Mouse (Mus musculus): ENCODE data around the gene Adam12. TPM values are rescaled to one million over a fixed set of nuclear protein-coding genes. Genes with fewer than 3 reads are reported as not detected.

The Adam12 gene
- polyA plus RNA-seq, 1 experiment from 2014 or later = 4.8 TPM

DNA sequence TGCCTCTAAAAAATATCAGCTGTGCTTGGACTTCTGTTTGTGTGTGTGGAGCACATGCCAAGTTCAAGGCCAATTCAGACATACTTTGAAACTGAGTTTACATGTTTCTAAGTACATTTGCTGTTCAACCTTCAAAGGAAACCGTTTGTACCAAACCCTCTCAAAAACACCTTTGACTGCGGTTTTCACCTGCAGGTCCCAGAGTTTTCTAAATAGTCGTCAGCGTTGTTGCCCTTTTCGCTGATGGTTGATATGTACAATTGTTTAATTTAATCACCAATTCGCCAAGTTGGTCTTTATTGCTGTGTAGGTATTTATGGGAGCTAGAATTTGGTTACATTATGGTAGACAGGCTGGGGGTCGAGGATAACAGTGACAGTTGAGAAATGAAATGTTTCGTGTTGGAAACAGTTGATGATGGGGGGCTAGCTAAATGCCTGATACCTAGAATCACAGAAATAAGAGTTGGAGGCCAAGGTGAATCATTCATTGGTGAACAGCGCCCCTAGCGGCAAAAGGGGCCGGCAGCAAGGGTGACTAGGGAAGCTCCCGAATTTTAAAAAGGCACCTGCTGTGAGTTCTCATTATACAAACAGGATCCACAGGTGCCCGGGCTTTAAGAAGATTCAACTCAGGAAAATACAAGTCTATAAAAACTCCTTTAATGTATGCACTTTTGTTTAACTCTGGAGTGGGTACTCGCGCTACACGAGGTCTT, 8.3 kb downstream of the Adam12 start:
- 28% methylated on average over 16 of the region's 16 CpGs for WGBS
- Histone ChIP-seq H3K4me3 (peak overlapping the region; percentile 67), H3K27me3 (peaks cover 30% of the 10 kb centered on the region), H3K36me3 (no peaks in the 10 kb centered on the region), H3K4me1 (peaks cover 20% of the 10 kb centered on the region), H3K27ac (no peak overlapping the region), H3K9ac (no peak overlapping the region), H3K4me2 (replicated peaks) (peak overlapping the region; percentile 99), H3K9me3 (no peaks in the 10 kb centered on the region)
- no peak for ATAC-seq (ENCODE audit: insufficient number of reproducible peaks, insufficient read depth, low FRiP score, low TSS enrichment)

DNA sequence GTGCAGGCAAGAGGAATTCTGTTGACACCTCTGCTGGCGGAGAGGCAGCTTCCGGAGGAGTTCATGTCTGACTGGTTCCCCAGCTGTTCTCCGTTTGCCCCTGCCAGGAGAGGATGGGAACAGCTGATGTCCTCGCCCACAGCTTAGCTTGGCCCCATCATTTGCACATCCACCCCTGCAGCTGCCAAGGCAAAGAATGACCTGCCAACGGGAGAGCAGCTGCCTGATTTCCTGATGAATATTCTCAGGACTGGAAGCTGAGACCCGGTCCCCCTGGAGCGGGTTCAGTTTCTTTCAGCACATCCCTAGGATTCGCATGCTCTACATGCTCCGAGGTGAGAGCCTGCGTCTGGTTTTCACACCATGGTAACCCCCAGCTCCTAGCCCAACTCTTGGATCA, 24.0 kb downstream of the Adam12 start:
- Histone ChIP-seq H3K9ac (no peak overlapping the region), H3K27me3 (no peaks in the 10 kb centered on the region), H3K27ac (no peak overlapping the region), H3K4me3 (no peak overlapping the region), H3K9me3 (no peaks in the 10 kb centered on the region), H3K4me1 (no peaks in the 10 kb centered on the region), H3K36me3 (no peaks in the 10 kb centered on the region), H3K4me2 (replicated peaks) (no peak overlapping the region)
- ATAC-seq (ENCODE audit: insufficient number of reproducible peaks, insufficient read depth, low FRiP score, low TSS enrichment) = no peak; the same call in 1 of the 2 replicates
- 63% methylated on average over 10 of the region's 10 CpGs for WGBS

DNA sequence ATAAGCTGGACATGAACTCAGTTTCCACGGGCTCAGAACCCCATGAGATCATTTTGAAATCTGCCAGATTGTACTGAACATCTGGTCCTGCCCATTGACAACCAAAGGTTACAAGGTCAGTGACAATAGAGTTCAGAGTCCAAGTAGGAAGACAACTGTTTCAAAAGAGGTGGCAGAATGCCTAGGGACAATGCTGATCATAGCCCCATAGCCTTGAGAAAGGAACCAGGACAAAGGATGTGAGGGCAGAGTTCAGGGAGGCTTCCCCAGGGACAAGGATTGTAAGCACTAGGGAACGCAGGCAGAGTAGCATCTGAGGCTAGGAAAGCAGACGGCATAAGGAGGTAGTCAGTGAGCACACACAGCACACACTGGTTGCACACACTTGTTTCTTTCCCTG, 38.9 kb downstream of the Adam12 start:
- Histone ChIP-seq H3K4me2 (replicated peaks) (no peak overlapping the region), H3K27me3 (no peaks in the 10 kb centered on the region), H3K27ac (no peak overlapping the region), H3K9ac (no peak overlapping the region), H3K36me3 (no peaks in the 10 kb centered on the region), H3K4me1 (no peaks in the 10 kb centered on the region), H3K9me3 (no peaks in the 10 kb centered on the region), H3K4me3 (no peak overlapping the region)
- no peak for ATAC-seq (ENCODE audit: insufficient number of reproducible peaks, insufficient read depth, low FRiP score, low TSS enrichment)
- WGBS = 64% methylated on average over 3 of the region's 3 CpGs

DNA sequence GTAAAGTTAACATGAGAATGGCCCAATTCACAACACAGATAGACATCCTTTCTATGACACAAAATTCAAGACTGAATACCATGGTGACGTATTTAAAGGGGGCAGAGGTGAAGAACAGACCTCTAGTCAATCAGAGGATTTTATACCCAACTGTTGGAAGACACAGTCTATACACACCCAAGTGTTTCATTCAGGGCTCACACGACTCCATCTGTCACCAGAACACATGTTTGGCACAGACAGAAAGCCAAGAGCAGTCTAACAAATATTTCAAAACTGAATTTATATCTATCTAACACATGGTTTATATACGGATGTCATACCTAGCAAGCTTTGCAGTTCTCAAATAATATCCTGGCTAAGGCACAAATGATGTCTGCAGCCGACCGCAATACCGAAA, 41.8 kb downstream of the Adam12 start:
- no peaks in the 10 kb centered on the region for H3K4me1 ChIP-seq
- no peak for ATAC-seq (ENCODE audit: insufficient number of reproducible peaks, insufficient read depth, low FRiP score, low TSS enrichment)
- no peak overlapping the region for H3K4me3 ChIP-seq
- no peak overlapping the region for H3K9ac ChIP-seq
- H3K4me2 ChIP-seq (replicated peaks) = no peak overlapping the region
- WGBS = 83% methylated on average over 6 of the region's 6 CpGs
- H3K9me3 ChIP-seq = 0 out of 2 replicates have a peak, but pooled peaks cover under 1% of the 10 kb centered on the region
- no peak overlapping the region for H3K27ac ChIP-seq
- no peaks in the 10 kb centered on the region for H3K27me3 ChIP-seq
- H3K36me3 ChIP-seq = no peaks in the 10 kb centered on the region

DNA sequence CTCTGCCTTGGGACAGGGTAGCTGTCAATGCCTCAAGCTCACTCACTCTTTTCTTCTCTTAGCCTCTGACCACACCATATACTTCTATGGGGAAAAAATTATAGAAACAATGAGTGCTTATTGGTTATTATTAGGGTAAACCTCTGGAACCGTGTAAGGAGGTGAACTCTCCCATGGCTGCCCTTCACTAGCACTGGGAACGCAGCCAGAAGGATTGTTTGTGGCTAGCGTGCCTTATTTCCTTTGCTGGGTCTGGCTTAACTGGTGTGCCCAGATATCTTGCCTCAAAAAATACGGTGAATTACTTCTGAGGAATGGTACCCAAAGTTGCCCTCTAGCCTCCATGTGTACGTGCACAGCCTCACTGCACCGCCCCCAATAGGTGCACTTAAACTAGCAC, 43.4 kb downstream of the Adam12 start:
- Histone ChIP-seq H3K4me2 (replicated peaks) (no peak overlapping the region), H3K27ac (no peak overlapping the region), H3K9me3 (0 out of 2 replicates have a peak, but pooled peaks cover 4% of the 10 kb centered on the region), H3K9ac (no peak overlapping the region), H3K36me3 (no peaks in the 10 kb centered on the region), H3K4me1 (no peaks in the 10 kb centered on the region), H3K4me3 (no peak overlapping the region), H3K27me3 (no peaks in the 10 kb centered on the region)
- ATAC-seq (ENCODE audit: insufficient number of reproducible peaks, insufficient read depth, low FRiP score, low TSS enrichment) = no peak
- WGBS = 85% methylated on average over 6 of the region's 6 CpGs

DNA sequence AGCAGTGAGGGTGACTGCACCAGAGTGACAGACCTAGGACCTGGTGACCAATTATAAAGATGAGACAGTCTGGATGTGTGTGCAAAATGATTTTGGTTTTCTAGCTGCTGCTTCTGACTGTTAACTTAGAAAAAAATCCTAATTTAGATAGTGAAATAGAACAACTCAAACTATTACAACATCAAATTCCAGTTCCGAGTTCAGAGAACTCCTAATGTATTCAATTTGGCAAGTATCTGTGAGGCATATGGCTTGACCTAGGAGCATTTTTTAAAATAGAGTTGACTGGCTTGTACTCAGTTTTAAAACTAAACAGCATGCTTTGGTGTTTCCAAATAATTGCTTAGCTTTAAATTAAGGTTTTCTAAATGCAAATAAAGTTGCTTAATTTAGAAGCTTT, 44.0 kb downstream of the Adam12 start:
- WGBS = 85% methylated on average over 1 of the region's 1 CpGs
- H3K4me2 ChIP-seq (replicated peaks) = no peak overlapping the region
- no peak overlapping the region for H3K27ac ChIP-seq
- H3K27me3 ChIP-seq = no peaks in the 10 kb centered on the region
- 0 out of 2 replicates have a peak, but pooled peaks cover 4% of the 10 kb centered on the region for H3K9me3 ChIP-seq
- H3K4me1 ChIP-seq = no peaks in the 10 kb centered on the region
- H3K36me3 ChIP-seq = no peaks in the 10 kb centered on the region
- no peak for ATAC-seq (ENCODE audit: insufficient number of reproducible peaks, insufficient read depth, low FRiP score, low TSS enrichment)
- no peak overlapping the region for H3K9ac ChIP-seq
- no peak overlapping the region for H3K4me3 ChIP-seq

DNA sequence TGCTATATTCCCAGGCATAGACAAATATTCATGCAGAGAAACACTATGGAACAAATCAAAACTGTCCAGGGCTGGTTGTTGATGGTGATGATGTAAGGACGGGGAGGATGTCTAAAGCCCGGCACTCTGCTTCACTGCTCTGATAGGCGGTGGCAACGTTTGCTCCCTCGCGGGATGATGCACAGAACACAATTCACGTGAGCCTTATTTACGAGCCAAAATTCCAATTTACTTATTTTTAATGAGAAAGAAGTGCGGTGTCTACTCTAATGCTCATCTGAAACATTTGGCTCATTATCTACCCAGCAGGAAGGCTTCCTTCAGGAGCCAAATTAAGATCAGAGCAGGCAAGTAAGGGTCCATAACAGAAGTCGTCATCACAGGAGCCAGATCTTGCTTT, 45.4 kb downstream of the Adam12 start:
- H3K4me1 ChIP-seq = no peaks in the 10 kb centered on the region
- H3K27ac ChIP-seq = no peak overlapping the region
- no peak for ATAC-seq (ENCODE audit: insufficient number of reproducible peaks, insufficient read depth, low FRiP score, low TSS enrichment)
- no peaks in the 10 kb centered on the region for H3K27me3 ChIP-seq
- no peak overlapping the region for H3K4me2 ChIP-seq (replicated peaks)
- no peaks in the 10 kb centered on the region for H3K36me3 ChIP-seq
- WGBS = 94% methylated on average over 10 of the region's 10 CpGs
- H3K9ac ChIP-seq = no peak overlapping the region
- 0 out of 2 replicates have a peak, but pooled peaks cover 4% of the 10 kb centered on the region for H3K9me3 ChIP-seq
- no peak overlapping the region for H3K4me3 ChIP-seq

DNA sequence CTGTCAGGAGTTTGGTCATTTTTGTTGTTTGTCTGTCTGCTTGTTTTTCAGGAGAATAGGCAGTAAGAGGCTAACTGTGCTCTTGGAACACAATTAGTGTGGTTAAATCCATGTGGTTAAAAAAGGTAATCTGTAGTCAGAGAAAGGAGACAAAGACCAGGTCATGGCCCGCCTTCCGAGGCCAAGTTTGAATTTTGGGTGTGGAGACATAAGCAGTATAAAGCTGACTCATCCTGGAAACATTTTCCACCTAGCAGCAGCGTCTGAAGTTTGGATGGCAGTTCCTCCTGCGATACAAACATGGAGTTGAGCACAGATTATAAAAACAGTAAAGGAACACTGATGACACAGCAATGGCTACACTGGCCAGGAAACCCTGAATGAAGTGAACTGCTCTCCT, 46.2 kb downstream of the Adam12 start:
- H3K9me3 ChIP-seq = 0 out of 2 replicates have a peak, but pooled peaks cover 4% of the 10 kb centered on the region
- H3K36me3 ChIP-seq = no peaks in the 10 kb centered on the region
- 89% methylated on average over 4 of the region's 4 CpGs for WGBS
- no peak overlapping the region for H3K4me3 ChIP-seq
- no peak overlapping the region for H3K27ac ChIP-seq
- H3K9ac ChIP-seq = no peak overlapping the region
- no peaks in the 10 kb centered on the region for H3K27me3 ChIP-seq
- H3K4me1 ChIP-seq = no peaks in the 10 kb centered on the region
- H3K4me2 ChIP-seq (replicated peaks) = no peak overlapping the region
- ATAC-seq (ENCODE audit: insufficient number of reproducible peaks, insufficient read depth, low FRiP score, low TSS enrichment) = no peak

DNA sequence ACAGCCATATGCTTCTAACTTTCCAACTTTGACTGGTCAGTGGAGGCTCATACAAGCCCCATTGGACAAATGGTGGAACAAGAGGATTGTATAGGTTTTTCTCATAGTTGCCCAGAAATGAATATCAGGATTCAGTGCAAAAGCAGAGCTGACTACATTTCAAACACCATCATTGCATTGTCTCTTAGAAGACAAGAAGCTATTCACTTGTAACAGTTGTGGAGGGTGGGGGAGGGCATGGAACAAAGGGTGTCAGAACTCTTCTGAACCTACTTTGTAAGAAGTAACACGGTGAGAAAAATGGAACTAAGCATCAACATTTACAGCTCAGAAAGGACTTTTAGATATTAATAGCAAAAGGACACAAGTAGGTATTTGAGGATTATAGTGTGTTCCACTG, 50.2 kb downstream of the Adam12 start:
- WGBS = 57% methylated on average over 1 of the region's 1 CpGs
- no peaks in the 10 kb centered on the region for H3K27me3 ChIP-seq
- no peak for ATAC-seq (ENCODE audit: insufficient number of reproducible peaks, insufficient read depth, low FRiP score, low TSS enrichment)

DNA sequence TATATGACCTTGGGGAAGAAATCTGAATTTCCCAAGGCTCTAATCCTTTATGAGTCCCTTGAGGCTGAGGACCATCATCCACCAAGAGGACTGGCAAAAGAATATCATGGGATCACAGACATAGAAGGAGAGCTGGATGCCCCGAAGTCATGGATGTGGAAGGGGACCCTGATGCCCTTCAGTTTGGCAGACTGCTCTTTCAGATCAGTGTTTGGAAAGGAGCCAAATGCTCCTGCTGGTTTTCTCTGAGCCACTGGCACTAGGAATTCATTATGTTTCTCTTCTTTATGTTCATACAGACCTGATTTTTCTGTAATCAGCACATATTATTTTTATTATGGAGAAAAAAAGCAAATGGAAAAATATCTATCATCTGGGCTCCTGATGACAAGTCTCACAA, 50.9 kb downstream of the Adam12 start:
- Histone ChIP-seq H3K27ac (no peak overlapping the region), H3K9ac (no peak overlapping the region), H3K4me1 (no peaks in the 10 kb centered on the region), H3K36me3 (no peaks in the 10 kb centered on the region), H3K9me3 (0 out of 2 replicates have a peak, but pooled peaks cover 4% of the 10 kb centered on the region), H3K4me3 (no peak overlapping the region), H3K27me3 (no peaks in the 10 kb centered on the region), H3K4me2 (replicated peaks) (no peak overlapping the region)
- ATAC-seq (ENCODE audit: insufficient number of reproducible peaks, insufficient read depth, low FRiP score, low TSS enrichment) = no peak
- WGBS = 83% methylated on average over 1 of the region's 1 CpGs

More for the DNA sequence above, 50.2 kb downstream of the Adam12 start:
- H3K4me3 ChIP-seq = no peak overlapping the region
- 0 out of 2 replicates have a peak, but pooled peaks cover 4% of the 10 kb centered on the region for H3K9me3 ChIP-seq
- H3K36me3 ChIP-seq = no peaks in the 10 kb centered on the region
- no peak overlapping the region for H3K4me2 ChIP-seq (replicated peaks)
- no peak overlapping the region for H3K27ac ChIP-seq
- H3K9ac ChIP-seq = no peak overlapping the region
- no peaks in the 10 kb centered on the region for H3K4me1 ChIP-seq

DNA sequence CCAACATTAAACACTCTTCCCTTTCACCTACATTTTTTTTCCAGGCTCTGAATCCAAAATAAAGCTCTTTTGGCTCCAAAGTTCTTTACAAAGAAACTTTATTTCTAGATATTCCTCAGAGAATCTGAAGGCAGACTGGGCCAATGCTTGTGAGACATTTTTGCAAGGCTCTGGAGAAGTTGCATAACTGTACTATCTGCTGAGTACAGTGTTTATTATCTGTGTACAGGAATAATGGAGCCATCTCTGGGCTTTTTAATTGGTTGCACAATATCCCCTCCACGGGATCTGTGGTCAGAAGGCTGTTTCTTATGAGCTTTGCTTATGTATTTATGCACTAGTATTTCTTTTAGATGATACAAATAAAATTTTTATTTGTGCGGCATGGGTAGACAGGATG, 54.9 kb downstream of the Adam12 start:
- no peaks in the 10 kb centered on the region for H3K4me1 ChIP-seq
- ATAC-seq (ENCODE audit: insufficient number of reproducible peaks, insufficient read depth, low FRiP score, low TSS enrichment) = no peak
- no peak overlapping the region for H3K9ac ChIP-seq
- no peaks in the 10 kb centered on the region for H3K36me3 ChIP-seq
- no peak overlapping the region for H3K27ac ChIP-seq
- no peaks in the 10 kb centered on the region for H3K27me3 ChIP-seq
- no peak overlapping the region for H3K4me3 ChIP-seq
- no peak overlapping the region for H3K4me2 ChIP-seq (replicated peaks)
- H3K9me3 ChIP-seq = no peaks in the 10 kb centered on the region
- 85% methylated on average over 2 of the region's 2 CpGs for WGBS

DNA sequence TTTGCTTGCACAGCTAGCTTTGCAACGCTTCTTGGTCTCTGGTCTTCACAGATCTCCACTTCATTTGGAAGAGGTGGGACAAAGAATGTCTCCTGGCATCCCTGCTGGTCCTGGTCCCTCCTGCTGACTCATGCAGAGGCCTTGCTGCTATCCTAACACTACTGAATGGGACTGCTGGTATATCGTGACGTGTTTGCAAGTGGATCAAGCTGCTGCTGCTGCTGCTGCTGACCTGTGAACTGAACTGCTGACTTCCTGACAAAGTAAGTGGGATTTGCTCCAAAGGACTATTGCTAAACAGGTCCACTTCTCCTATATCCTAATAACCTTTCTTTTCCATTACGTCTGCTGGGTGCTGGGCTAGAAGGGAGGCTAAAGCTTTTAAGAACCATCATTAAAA, 56.7 kb downstream of the Adam12 start:
- 84% methylated on average over 4 of the region's 4 CpGs for WGBS

More for the DNA sequence above, 56.7 kb downstream of the Adam12 start:
- Histone ChIP-seq H3K4me2 (replicated peaks) (no peak overlapping the region), H3K27me3 (no peaks in the 10 kb centered on the region), H3K36me3 (no peaks in the 10 kb centered on the region), H3K9me3 (no peaks in the 10 kb centered on the region), H3K4me1 (no peaks in the 10 kb centered on the region), H3K4me3 (no peak overlapping the region), H3K9ac (no peak overlapping the region), H3K27ac (no peak overlapping the region)
- ATAC-seq (ENCODE audit: insufficient number of reproducible peaks, insufficient read depth, low FRiP score, low TSS enrichment) = no peak

All from embryonic facial prominence, embryonic 12.5 days (tissue).